Mouse (Mus musculus) gastrocnemius, postnatal 10 days (tissue): ENCODE measurements around the gene Tspan3. TPM values are rescaled to one million over a fixed set of nuclear protein-coding genes. Genes with fewer than 3 reads are reported as not detected.

ENCODE experiments used
- DNase-seq: peaks from one replicate; pipeline ENCODE4 v3.0.0; 2021; ENCODE audit warnings: mixed read lengths
- total RNA-seq, 2 experiments: library from RNA; stranded (reverse); gene quantifications; 2 replicates each; pipeline ENCODE4 v1.2.3; 2021

Tspan3 gene
- total RNA-seq, 2 experiments from 2014 or later = 158 to 160 TPM

- DNase-seq = no peak
These were observed 7.2 kb downstream of the Tspan3 start for GRCm38 (mm10) chr9:56158077-56158476.

GRCm38 (mm10) chr9:56154572-56154971 lies 10.7 kb downstream of the Tspan3 start:
- no peak for DNase-seq

- DNase-seq = no peak
These were observed 12.7 kb downstream of the Tspan3 start for GRCm38 (mm10) chr9:56152482-56153007.

GRCm38 (mm10) chr9:56151745-56152481 lies 13.4 kb downstream of the Tspan3 start:
- no peak for DNase-seq

- DNase-seq = no peak
These were observed 18.9 kb downstream of the Tspan3 start for GRCm38 (mm10) chr9:56146326-56146923.

GRCm38 (mm10) chr9:56144366-56145003 lies 20.8 kb downstream of the Tspan3 start:
- no peak for DNase-seq

GRCm38 (mm10) chr9:56141776-56142175 lies 23.5 kb downstream of the Tspan3 start:
- DNase-seq = no peak

- no peak for DNase-seq
These were observed 29.6 kb downstream of the Tspan3 start for GRCm38 (mm10) chr9:56135590-56136197.

GRCm38 (mm10) chr9:56134614-56135013 lies 30.7 kb downstream of the Tspan3 start:
- DNase-seq = no peak

GRCm38 (mm10) chr9:56133970-56134369 lies 31.3 kb downstream of the Tspan3 start:
- DNase-seq = no peak

- DNase-seq = no peak
These were observed 33.3 kb downstream of the Tspan3 start for GRCm38 (mm10) chr9:56131813-56132525.

- no peak for DNase-seq
These were observed 34.7 kb downstream of the Tspan3 start for GRCm38 (mm10) chr9:56130536-56130935.

GRCm38 (mm10) chr9:56129951-56130350 lies 35.3 kb downstream of the Tspan3 start:
- DNase-seq = no peak

GRCm38 (mm10) chr9:56128331-56128730 lies 36.9 kb downstream of the Tspan3 start:
- no peak for DNase-seq

- DNase-seq = no peak
These were observed 38.7 kb downstream of the Tspan3 start for GRCm38 (mm10) chr9:56126453-56127173.

- DNase-seq = no peak
These were observed 40.7 kb downstream of the Tspan3 start for GRCm38 (mm10) chr9:56124561-56124960.

- DNase-seq = no peak
These were observed 41.7 kb downstream of the Tspan3 start for GRCm38 (mm10) chr9:56123613-56124012.

GRCm38 (mm10) chr9:56122973-56123372 lies 42.3 kb downstream of the Tspan3 start:
- DNase-seq = no peak

GRCm38 (mm10) chr9:56121097-56121496 lies 44.2 kb downstream of the Tspan3 start:
- DNase-seq = peak; percentile 51

- no peak for DNase-seq
These were observed 45.6 kb downstream of the Tspan3 start for GRCm38 (mm10) chr9:56119651-56120050.

GRCm38 (mm10) chr9:56118582-56118981 lies 46.7 kb downstream of the Tspan3 start:
- peak; percentile 65 for DNase-seq
